Mouse (Mus musculus): ENCODE results near the gene Cirbp.

DNA sequence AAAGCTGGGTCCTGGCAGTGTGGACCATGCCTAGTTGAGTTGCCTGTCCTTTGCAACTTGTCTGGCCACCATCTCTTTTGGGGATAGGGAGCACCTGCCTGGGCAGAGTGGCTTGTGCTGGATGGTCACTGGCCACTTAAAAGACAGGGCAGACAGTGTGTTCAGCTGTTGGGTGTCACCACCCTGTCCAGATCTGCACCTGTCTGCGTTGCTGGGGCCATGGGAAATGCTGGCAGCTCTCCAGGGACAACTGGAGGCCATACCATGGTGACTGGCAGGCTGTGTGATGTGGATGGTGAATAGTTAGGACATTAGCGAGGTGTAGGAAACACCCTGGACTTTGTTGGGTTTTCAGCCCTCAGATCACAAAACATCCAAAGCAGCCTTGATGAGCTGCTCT is 45.6 kb upstream of the Cirbp start:
- no peak for TF ChIP-seq CTCF (IDR thresholded peaks at IDR 0.05; ENCODE audit: control insufficient read depth, insufficient read depth, insufficient replicate concordance, low read depth, low read length)
- no peak for TF ChIP-seq POLR2A (IDR thresholded peaks at IDR 0.05; ENCODE audit: control insufficient read depth, low read depth, low read length)

Measured in testis, adult 2 months (tissue).